ENCODE assay signal across 8 mouse cellular contexts in the genomic region with DNA sequence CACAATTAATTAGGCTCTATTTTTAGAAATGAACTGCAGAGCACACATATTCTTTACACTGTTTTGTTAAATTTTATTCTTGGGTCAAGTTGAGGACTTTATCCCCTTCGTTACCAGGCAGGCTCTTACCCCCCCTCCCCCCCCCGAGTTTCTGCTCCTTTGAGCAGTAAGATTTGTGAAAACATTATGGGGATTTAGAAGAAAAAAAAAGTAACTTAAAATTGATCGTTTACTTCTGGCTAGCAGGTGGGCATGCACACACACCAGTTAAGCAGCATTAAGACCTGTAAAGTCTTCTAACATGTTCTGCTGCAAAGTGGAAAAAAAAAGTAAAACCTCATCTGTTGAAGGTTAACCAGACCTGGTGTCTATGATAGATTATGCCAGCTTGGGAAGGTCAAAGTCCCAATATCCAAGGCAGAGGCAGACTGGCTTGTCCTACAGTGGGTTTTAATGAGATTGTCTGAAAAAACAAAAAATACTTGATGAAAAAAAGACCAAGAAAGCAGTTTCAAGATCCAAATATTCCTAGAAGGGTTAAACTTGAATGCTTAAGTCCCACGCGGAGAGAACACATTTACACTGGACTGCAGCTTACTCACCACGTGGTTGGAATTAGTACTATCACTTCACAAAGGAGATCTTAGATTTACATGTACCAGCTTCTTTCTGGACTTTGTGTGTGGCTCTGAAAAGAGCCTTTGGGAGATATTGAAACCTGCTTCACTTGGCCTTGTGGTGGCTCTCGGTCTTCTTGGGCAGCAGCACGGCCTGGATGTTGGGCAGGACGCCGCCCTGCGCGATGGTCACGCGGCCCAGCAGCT. TPM values are rescaled to one million over a fixed set of nuclear protein-coding genes. Genes with fewer than 3 reads are reported as not detected.
DNase-seq lines count a peak whose midpoint lies in the region; TF ChIP-seq lines count a peak whose summit lies in the region.

No protein-coding gene starts in this region.

- WGBS in thymus, adult 2 months, result 2% methylated on average over 14 of the region's 14 CpGs
- WGBS in forebrain, embryonic 10.5 days, result under 1% methylated on average over 14 of the region's 14 CpGs

- no peak for TF ChIP-seq CTCF in thymus, adult 2 months (IDR thresholded peaks at IDR 0.05; ENCODE audit: borderline replicate concordance, control insufficient read depth, extremely low read depth, insufficient read depth, low read length, poor library complexity)

- DNase-seq in thymus, adult 2 months, result no peak
- no peak for DNase-seq in thymus, postnatal 25 days
- DNase-seq in forebrain, embryonic 10.5 days (ENCODE audit: extremely low spot score, low spot score), result peak; percentile 50
- DNase-seq in kidney, postnatal 36 days, result peak; percentile 31 to 71
- DNase-seq in retina, embryonic 14.5 days (ENCODE audit: low spot score), result peak; percentile 70
- DNase-seq in frontal cortex, postnatal 36 days (ENCODE audit: low spot score in 2 of 2), result no peak
- no peak for DNase-seq in cerebellum, adult 11-12 months
- no peak for DNase-seq in adrenal gland, postnatal 36 days

- H3K36me3 ChIP-seq in thymus, adult 2 months (ENCODE audit: control insufficient read depth, insufficient read depth, low read length), result no peaks in the 10 kb centered on the region
- H3K36me3 ChIP-seq in forebrain, embryonic 10.5 days (replicated peaks), result no peaks in the 10 kb centered on the region

- peak overlapping the region; percentile 37 for H3K4me3 ChIP-seq in thymus, adult 2 months (ENCODE audit: control insufficient read depth, insufficient read depth, low read length)
- peak overlapping the region; percentile 58 for H3K4me3 ChIP-seq in forebrain, embryonic 10.5 days

- no peaks in the 10 kb centered on the region for H3K27me3 ChIP-seq in thymus, adult 2 months (ENCODE audit: control insufficient read depth, insufficient read depth, low read length)
- no peaks in the 10 kb centered on the region for H3K27me3 ChIP-seq in forebrain, embryonic 10.5 days (ENCODE audit: poor library complexity, severe bottlenecking)

- no peaks in the 10 kb centered on the region for H3K9me3 ChIP-seq in forebrain, embryonic 10.5 days

- H3K27ac ChIP-seq in thymus, adult 2 months (ENCODE audit: control insufficient read depth, insufficient read depth, low read length), result no peak overlapping the region
- H3K27ac ChIP-seq in forebrain, embryonic 10.5 days, result peak overlapping the region; percentile 96

- no peak for TF ChIP-seq POLR2A in thymus, adult 2 months (IDR thresholded peaks at IDR 0.05; ENCODE audit: control insufficient read depth, extremely low read depth, insufficient read depth, low read length, poor library complexity)

- H3K4me1 ChIP-seq in thymus, adult 2 months (replicated peaks; ENCODE audit: control insufficient read depth, insufficient read depth, low read length), result peaks cover 6% of the 10 kb centered on the region
- peaks cover 39% of the 10 kb centered on the region for H3K4me1 ChIP-seq in forebrain, embryonic 10.5 days

RNA-seq across cellular contexts. Expression of a gene that starts 0.7 kb away (rescaled TPM):
- 248 and 460 TPM in 2 replicates for polyA plus RNA-seq in thymus, adult 2 months (2012; rRNA removed)
- 12.1 and 14.3 TPM in 2 replicates for polyA plus RNA-seq in forebrain, embryonic 10.5 days (2016; fragmentation: Nextera tagmentation; extraction: Ambion mirVana)
- total RNA-seq in adrenal gland, postnatal 36 days (2021), result 10 to 100 TPM; 58.6 to 69.2 TPM

RNA-seq across cellular contexts. Expression of a gene that starts 1.0 kb away (rescaled TPM):
- polyA plus RNA-seq in thymus, adult 2 months (2012; rRNA removed), result 322 and 402 TPM in 2 replicates
- 6.4 and 7.7 TPM in 2 replicates for polyA plus RNA-seq in forebrain, embryonic 10.5 days (2016; fragmentation: Nextera tagmentation; extraction: Ambion mirVana)
- 10 to 100 TPM; 67.8 to 68.6 TPM for total RNA-seq in adrenal gland, postnatal 36 days (2021)

RNA-seq across cellular contexts. Expression of a gene that starts 6.5 kb away (rescaled TPM):
- 33.1 and 38.5 TPM in 2 replicates for polyA plus RNA-seq in thymus, adult 2 months (2012; rRNA removed)
- 53.1 and 58.6 TPM in 2 replicates for polyA plus RNA-seq in forebrain, embryonic 10.5 days (2016; fragmentation: Nextera tagmentation; extraction: Ambion mirVana)
- 10 to 100 TPM; 75.2 to 76.6 TPM for total RNA-seq in adrenal gland, postnatal 36 days (2021)

RNA-seq across cellular contexts. Expression of a gene that starts 8.1 kb away (rescaled TPM):
- polyA plus RNA-seq in thymus, adult 2 months (2012; rRNA removed), result 149 and 177 TPM in 2 replicates
- 54.9 and 55.0 TPM in 2 replicates for polyA plus RNA-seq in forebrain, embryonic 10.5 days (2016; fragmentation: Nextera tagmentation; extraction: Ambion mirVana)
- total RNA-seq in adrenal gland, postnatal 36 days (2021), result 10 to 100 TPM; 41.1 to 45.0 TPM

RNA-seq across cellular contexts. Expression of a gene that starts 8.4 kb away (rescaled TPM):
- 177 and 218 TPM in 2 replicates for polyA plus RNA-seq in thymus, adult 2 months (2012; rRNA removed)
- 11.7 and 14.9 TPM in 2 replicates for polyA plus RNA-seq in forebrain, embryonic 10.5 days (2016; fragmentation: Nextera tagmentation; extraction: Ambion mirVana)
- total RNA-seq in adrenal gland, postnatal 36 days (2021), result 10 to 100 TPM; 40.2 to 48.5 TPM

Comparison
In these comparisons a context has a peak if more than half of its experiments do, and no peak if none do; other contexts are left out.
1. DNase-seq: peak in forebrain, embryonic 10.5 days (single experiment), kidney, postnatal 36 days (2 of 2) and retina, embryonic 14.5 days (single experiment); none in thymus, adult 2 months (single experiment), thymus, postnatal 25 days (single experiment), frontal cortex, postnatal 36 days (0 of 2), cerebellum, adult 11-12 months (single experiment) and adrenal gland, postnatal 36 days (0 of 2).
2. RNA of a gene that starts 0.7 kb away (polyA plus RNA-seq): 248 to 460 TPM in thymus, adult 2 months; 12.1 to 14.3 TPM in forebrain, embryonic 10.5 days; every median in the first group is over 10 times any median in the second.
3. RNA of a gene that starts 1.0 kb away (polyA plus RNA-seq): 322 to 402 TPM in thymus, adult 2 months; 6.4 to 7.7 TPM in forebrain, embryonic 10.5 days; every median in the first group is over 10 times any median in the second.